Mouse (Mus musculus): ENCODE measurements at regions not wholly inside any gene's neighbourhood (a gene's known extent, or its start where the extent isn't known, plus 50 kb on each side); places are given as distances from the start of the nearest gene placed in this dataset.

DNA sequence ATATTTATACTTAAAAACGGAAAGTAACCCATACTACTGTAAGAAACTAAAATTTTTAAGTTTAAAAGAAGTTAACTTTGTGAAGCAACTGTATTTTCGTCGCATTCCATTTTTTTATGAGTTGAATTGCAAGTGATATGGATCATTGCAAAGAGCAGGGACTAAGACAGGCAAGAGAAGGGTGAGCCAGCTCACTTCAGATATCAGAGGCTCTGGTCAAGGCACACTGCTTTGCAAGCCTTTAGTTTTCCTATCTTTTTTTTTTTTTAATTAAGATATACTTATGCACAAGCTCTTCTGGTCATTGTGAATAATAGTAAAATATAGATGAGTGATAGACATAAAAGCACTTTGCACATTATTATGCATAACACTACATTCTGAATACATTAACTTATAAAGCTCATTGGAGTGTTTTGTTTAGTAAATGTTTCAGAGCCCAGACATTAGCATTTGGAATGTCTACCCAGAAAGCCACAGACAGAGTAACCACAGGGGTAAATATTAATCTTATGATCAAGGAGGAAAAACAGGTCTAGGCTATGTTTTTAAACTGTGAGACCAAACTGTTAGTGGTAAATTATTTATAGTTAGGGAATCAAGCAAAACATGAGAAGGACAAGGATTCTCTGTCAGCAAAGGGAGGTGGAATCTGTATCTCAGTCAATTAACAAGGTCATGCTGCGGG is 392.8 kb upstream of the Nova1 start:
- no peak for TF ChIP-seq POLR2AphosphoS5 (IDR thresholded peaks at IDR 0.05; ENCODE audit: borderline replicate concordance, low read depth, low read length)
- TF ChIP-seq GATA1 (IDR thresholded peaks at IDR 0.05; ENCODE audit: low read depth, low read length) = no peak
- TF ChIP-seq MAX (IDR thresholded peaks at IDR 0.05; ENCODE audit: low read length) = no peak

Measured in MEL (cell line).